Mouse (Mus musculus): ENCODE data around the gene Ccdc33.

- TF ChIP-seq POLR2A (IDR thresholded peaks at IDR 0.05; ENCODE audit: extremely low read depth, insufficient read depth, low read length) (no peak), CTCF (IDR thresholded peaks at IDR 0.05; ENCODE audit: low read depth, low read length) (no peak)
Measured at GRCm38 (mm10) chr9:58016962-58017361, 101.7 kb downstream of the Ccdc33 start.
